Mouse (Mus musculus) liver, embryonic 14.5 days (tissue): ENCODE results near the gene Slc24a4. TPM values are rescaled to one million over a fixed set of nuclear protein-coding genes. Genes with fewer than 3 reads are reported as not detected.

ENCODE experiments used
- ATAC-seq: fragments of 200-750 bp; cut with Nextera tagmentation; 2 replicates; pipeline ENCODE4 v1.8.0; 2017; ENCODE audit warnings: moderate number of reproducible peaks, mild to moderate bottlenecking, moderate library complexity; ENCODE audit not compliant: insufficient read depth
- DNase-seq, 3 experiments: peaks; one replicate each; pipeline ENCODE4 v3.0.0-alpha.2; 2012 to 2013; ENCODE audit warnings: low read depth in 3 of 3, low spot score in 3 of 3
- H3K27ac ChIP-seq: fragments of 300-500 bp; sonication (generic); 2 replicates; pipeline ENCODE4 v1.5.1; 2014; ENCODE audit warnings: moderate library complexity, mild to moderate bottlenecking, control low read depth, inconsistent platforms
- H3K27me3 ChIP-seq: fragments of 300-500 bp; sonication (generic); 2 replicates; pipeline ENCODE4 v1.6.1; 2014; ENCODE audit warnings: mild to moderate bottlenecking, low read length, moderate library complexity; ENCODE audit not compliant: control insufficient read depth, insufficient read depth
- H3K36me3 ChIP-seq: fragments of 300-500 bp; sonication (generic); replicated peaks from 2 replicates; pipeline ENCODE4 v1.6.1; 2014; ENCODE audit warnings: low read depth; ENCODE audit not compliant: control insufficient read depth, insufficient read depth
- H3K4me1 ChIP-seq, 2 experiments: fragments of 200-500 bp in 1 of 2; fragments of 300-500 bp in 1 of 2; sonication (generic) in 1 of 2; replicated peaks; 2 replicates each; pipeline ENCODE4 v1.6.1; 2012 to 2014; ENCODE audit warnings: antibody characterized with exemption in 1 of 2, inconsistent platforms in 1 of 2, low read length in 1 of 2; ENCODE audit not compliant: control insufficient read depth in 2 of 2, insufficient read depth in 2 of 2
- H3K4me2 ChIP-seq: fragments of 300-500 bp; sonication (generic); 2 replicates; pipeline ENCODE4 v1.6.1; 2014; ENCODE audit warnings: low read depth, mild to moderate bottlenecking, control low read depth, moderate library complexity
- H3K4me3 ChIP-seq, 2 experiments: fragments of 200-500 bp in 1 of 2; fragments of 300-500 bp in 1 of 2; sonication (generic) in 1 of 2; 2 replicates each; pipeline ENCODE4 v1.5.1; 2012 to 2014; ENCODE audit warnings: low read depth in 2 of 2, low read length in 2 of 2, mild to moderate bottlenecking in 2 of 2, control low read depth in 1 of 2, inconsistent platforms in 1 of 2, moderate library complexity in 1 of 2; ENCODE audit not compliant: insufficient read depth in 1 of 2
- H3K9ac ChIP-seq: fragments of 300-500 bp; sonication (generic); replicated peaks from 2 replicates; pipeline ENCODE4 v1.6.1; 2014; ENCODE audit warnings: mild to moderate bottlenecking, control low read depth, moderate library complexity
- H3K9me3 ChIP-seq: fragments of 300-500 bp; sonication (generic); 2 replicates; pipeline ENCODE4 v1.6.1; 2016; ENCODE audit warnings: low read length, mixed read lengths; ENCODE audit not compliant: control insufficient read depth
- CTCF ChIP-seq: IDR thresholded peaks from 2 replicates; pipeline ENCODE4 v1.5.1; 2016; ENCODE audit warnings: antibody characterized with exemption, low read depth, control low read depth
- EP300 ChIP-seq: IDR thresholded peaks from 2 replicates; pipeline ENCODE4 v1.6.1; 2016; ENCODE audit warnings: antibody characterized with exemption, low read depth
- WGBS: fragments of 180-500 bp; shearing (Covaris S2); extraction: QIAGEN DNeasy Blood & Tissue Kit; methylation state at CpG from one replicate; pipeline ENCODE4 v1.1.7; 2014; ENCODE audit not compliant: insufficient replicate concordance; 5-methylcytosine and 5-hydroxymethylcytosine counted together
- polyA plus RNA-seq, 2 experiments: library from polyadenylated mRNA; depleted of rRNA in 1 of 2; stranded (reverse) in 1 of 2; unstranded in 1 of 2; fragments of >200 nt; fragmentation: Nextera tagmentation in 1 of 2; extraction: Ambion mirVana in 1 of 2; gene quantifications; 2 replicates each; pipeline versions ENCODE4 v1.2.1 to v1.2.3; 2012 to 2014

Gene Slc24a4
- polyA plus RNA-seq, 2 experiments, result 0.08 to 0.10 TPM

GRCm38 (mm10) chr12:102284618-102285159 lies 156.2 kb downstream of the Slc24a4 start:
- Histone ChIP-seq H3K9ac (no peak overlapping the region), H3K4me1 (peaks cover 0 to 29% of the 10 kb centered on the region in 2 experiments; a peak in 2 of 4 replicates), H3K4me3 (peak overlapping the region in 1 of 2 experiments; percentile 59; a peak in 1 of 4 replicates), H3K36me3 (no peaks in the 10 kb centered on the region), H3K9me3 (no peaks in the 10 kb centered on the region), H3K4me2 (peak overlapping the region; percentile 55), H3K27me3 (peaks cover 6% of the 10 kb centered on the region), H3K27ac (no peak overlapping the region)
- ATAC-seq (no peak), DNase-seq (no peak)
- no peak for TF ChIP-seq CTCF
- TF ChIP-seq EP300, result no peak
- 34% methylated on average over 3 of the region's 3 CpGs for WGBS

- Histone ChIP-seq H3K27ac (no peak overlapping the region), H3K36me3 (no peaks in the 10 kb centered on the region), H3K4me3 (no peak overlapping the region), H3K4me2 (no peak overlapping the region), H3K9ac (no peak overlapping the region), H3K9me3 (no peaks in the 10 kb centered on the region), H3K4me1 (peaks cover 0 to 29% of the 10 kb centered on the region in 2 experiments; a peak in 2 of 4 replicates), H3K27me3 (peaks cover 6% of the 10 kb centered on the region)
- no peak for TF ChIP-seq CTCF
- no peak for TF ChIP-seq EP300
- ATAC-seq (no peak), DNase-seq (no peak)
- WGBS, result 51% methylated on average over 6 of the region's 6 CpGs
These were observed 156.8 kb downstream of the Slc24a4 start for GRCm38 (mm10) chr12:102285318-102285717.

DNA sequence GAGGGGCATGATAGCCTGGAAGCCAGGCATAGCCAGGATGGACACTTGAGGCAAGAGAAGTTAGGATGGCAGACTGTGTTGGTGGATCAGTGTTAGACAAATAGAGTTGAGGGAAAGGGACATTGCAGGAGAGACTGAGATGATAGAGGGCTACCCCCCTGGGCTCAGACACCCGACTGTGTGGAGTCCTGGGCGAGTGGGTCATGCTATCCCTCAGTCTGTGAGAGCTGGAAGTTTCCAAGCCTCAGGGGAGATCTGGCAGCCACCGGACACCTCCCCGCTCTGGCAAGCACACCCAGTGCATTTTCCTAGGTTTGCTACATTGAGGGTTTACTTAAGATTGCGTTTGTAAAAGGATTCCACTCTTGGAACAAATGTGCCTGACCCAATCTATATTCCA lies 157.2 kb downstream of the Slc24a4 start:
- Histone ChIP-seq H3K4me3 (no peak overlapping the region), H3K9me3 (no peaks in the 10 kb centered on the region), H3K4me1 (peaks cover 0 to 29% of the 10 kb centered on the region in 2 experiments; a peak in 2 of 4 replicates), H3K36me3 (no peaks in the 10 kb centered on the region), H3K4me2 (no peak overlapping the region), H3K9ac (no peak overlapping the region), H3K27me3 (peaks cover 6% of the 10 kb centered on the region), H3K27ac (no peak overlapping the region)
- DNase-seq (no peak), ATAC-seq (no peak)
- TF ChIP-seq CTCF (no peak), EP300 (no peak)
- 61% methylated on average over 5 of the region's 5 CpGs for WGBS

DNA sequence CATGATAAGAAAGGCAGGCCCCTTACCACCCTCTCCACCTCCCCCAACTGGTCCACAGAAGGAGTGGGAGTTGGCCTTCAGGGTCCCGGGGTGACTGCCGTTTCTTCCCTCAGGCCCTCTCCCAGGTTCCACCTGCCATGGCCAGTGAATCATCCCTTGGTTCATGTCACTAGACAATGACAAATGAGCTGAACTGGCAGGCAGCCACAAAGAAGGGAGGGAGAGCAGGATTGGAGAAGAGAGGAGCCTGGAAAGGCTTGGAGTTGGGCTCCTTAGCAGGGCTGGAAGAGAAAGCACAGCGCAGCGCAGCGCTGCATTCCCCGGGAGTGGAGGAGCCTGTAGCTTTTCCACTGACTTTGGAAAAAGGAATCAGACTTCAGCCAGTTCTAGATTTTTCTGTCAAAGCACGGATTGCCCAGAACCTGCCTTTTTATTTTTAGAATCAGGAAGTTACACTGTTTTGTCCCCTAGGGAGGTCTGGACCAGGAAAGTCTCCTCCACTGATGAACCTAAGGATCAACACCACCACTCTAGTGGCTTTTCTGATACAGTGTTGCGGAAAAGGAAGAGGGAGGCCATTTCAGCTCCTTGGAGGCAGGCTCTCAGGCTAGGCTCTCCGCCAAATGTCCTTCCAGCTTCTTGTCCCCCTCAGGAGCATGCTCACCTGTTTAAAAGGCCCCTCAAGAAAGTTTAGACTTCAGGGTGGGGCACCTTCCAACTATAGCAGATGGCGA lies 158.3 kb downstream of the Slc24a4 start:
- H3K36me3 ChIP-seq, result no peaks in the 10 kb centered on the region
- peaks cover 6% of the 10 kb centered on the region for H3K27me3 ChIP-seq
- H3K27ac ChIP-seq, result no peak overlapping the region
- WGBS, result 47% methylated on average over 10 of the region's 10 CpGs
- H3K4me2 ChIP-seq, result no peak overlapping the region
- H3K9ac ChIP-seq, result no peak overlapping the region
- TF ChIP-seq EP300, result no peak
- no peak for TF ChIP-seq CTCF
- H3K4me3 ChIP-seq, result no peak overlapping the region
- ATAC-seq, result no peak
- H3K4me1 ChIP-seq, result peaks cover 0 to 29% of the 10 kb centered on the region in 2 experiments; a peak in 2 of 4 replicates
- H3K9me3 ChIP-seq, result no peaks in the 10 kb centered on the region
- DNase-seq, result no peak

GRCm38 (mm10) chr12:102287904-102288602 lies 159.5 kb downstream of the Slc24a4 start:
- Histone ChIP-seq H3K9ac (no peak overlapping the region), H3K27ac (no peak overlapping the region), H3K4me3 (no peak overlapping the region), H3K27me3 (peaks cover 2% of the 10 kb centered on the region), H3K36me3 (no peaks in the 10 kb centered on the region), H3K4me1 (peaks cover 0 to 39% of the 10 kb centered on the region in 2 experiments; a peak in 2 of 4 replicates), H3K4me2 (no peak overlapping the region), H3K9me3 (no peaks in the 10 kb centered on the region)
- no peak for TF ChIP-seq EP300
- no peak for TF ChIP-seq CTCF
- DNase-seq (no peak), ATAC-seq (no peak)
- WGBS, result 25% methylated on average over 6 of the region's 6 CpGs
